Mouse (Mus musculus) brain, adult 10 weeks (tissue): ENCODE results near the gene Vmn2r58. TPM values are rescaled to one million over a fixed set of nuclear protein-coding genes. Genes with fewer than 3 reads are reported as not detected.

Experiments used
- polyA plus RNA-seq: library from polyadenylated mRNA; stranded (reverse); fragments of 350-450 nt; fragmentation: Illumina TruSeq; extraction: RNeasy Lipid Tissue Mini Kit (QIAGEN cat#74804); gene quantifications from one replicate; pipeline ENCODE4 v1.2.3, GENCODE M21; 2015; ENCODE audit warnings: low read depth, low replicate concordance

The Vmn2r58 gene
- not detected for polyA plus RNA-seq

DNA sequence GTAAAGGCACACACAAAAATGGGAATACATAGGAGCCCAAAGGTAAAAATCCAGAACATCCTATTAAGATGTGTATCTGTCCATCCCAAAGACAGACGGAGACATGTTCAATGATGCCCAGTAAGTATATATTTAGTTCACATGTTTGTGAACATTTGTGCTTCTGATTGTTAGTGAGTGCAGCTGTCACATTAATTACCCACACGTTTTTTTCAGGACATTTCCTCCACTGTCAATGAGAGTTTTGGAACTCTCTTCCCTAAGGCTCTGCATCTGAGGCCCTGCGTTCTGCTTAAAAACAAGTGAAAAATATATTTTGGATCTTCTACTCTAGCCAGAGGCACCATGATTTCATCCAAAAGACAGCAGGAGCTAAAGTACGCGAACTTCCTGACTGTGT lies at the start of gene Vmn2r58:
TSS of gene Vmn2r58 (minus strand) at position 101 of the 400 bp plus-strand sequence.

Other genes with a start within 250 kb of the Vmn2r58 start
- gene Zfp788, start 239.5 kb downstream of the Vmn2r58 start, polyA plus RNA-seq, result 29.9 TPM
- gene Vmn2r59, start 186.3 kb upstream of the Vmn2r58 start, polyA plus RNA-seq, result not detected
- gene Vmn2r60, start 235.1 kb upstream of the Vmn2r58 start, polyA plus RNA-seq, result not detected